Mouse (Mus musculus) limb, embryonic 11.5 days (tissue): ENCODE measurements at regions not wholly inside any gene's neighbourhood (a gene's known extent, or its start where the extent isn't known, plus 50 kb on each side); places are given as distances from the start of the nearest gene placed in this dataset.

Source experiments
- ATAC-seq: fragments of 200-750 bp; cut with Nextera tagmentation; 2 replicates; pipeline ENCODE4 v1.8.0; 2017; ENCODE audit warnings: low read depth; ENCODE audit not compliant: insufficient number of reproducible peaks, low FRiP score, low TSS enrichment
- DNase-seq: peaks from one replicate; pipeline ENCODE4 v3.0.0-alpha.2; 2015; ENCODE audit warnings: low spot score
- H3K27ac ChIP-seq: fragments of 300-500 bp; sonication (generic); replicated peaks from 2 replicates; pipeline ENCODE4 v1.5.1; 2014; ENCODE audit warnings: low read depth, mild to moderate bottlenecking, low read length
- H3K27me3 ChIP-seq: fragments of 300-500 bp; sonication (generic); 2 replicates; pipeline ENCODE4 v1.6.1; 2014; ENCODE audit warnings: mild to moderate bottlenecking, low read length, mixed read lengths; ENCODE audit not compliant: control insufficient read depth, insufficient read depth
- H3K36me3 ChIP-seq: fragments of 300-500 bp; sonication (generic); 2 replicates; pipeline ENCODE4 v1.6.1; 2014; ENCODE audit warnings: mild to moderate bottlenecking, low read length, moderate library complexity, mixed read lengths; ENCODE audit not compliant: control insufficient read depth, insufficient read depth
- H3K4me1 ChIP-seq: fragments of 300-500 bp; sonication (generic); 2 replicates; pipeline ENCODE4 v1.6.1; 2014; ENCODE audit warnings: low read length, mixed read lengths; ENCODE audit not compliant: control insufficient read depth, insufficient read depth
- H3K4me2 ChIP-seq: fragments of 300-500 bp; sonication (generic); 2 replicates; pipeline ENCODE4 v1.6.1; 2014; ENCODE audit warnings: low read depth, mild to moderate bottlenecking, moderate library complexity; ENCODE audit not compliant: severe bottlenecking
- H3K4me3 ChIP-seq: fragments of 300-500 bp; sonication (generic); 2 replicates; pipeline ENCODE4 v1.5.1; 2014; ENCODE audit warnings: low read depth, low read length
- H3K9ac ChIP-seq: fragments of 300-500 bp; sonication (generic); 2 replicates; pipeline ENCODE4 v1.6.1; 2014; ENCODE audit warnings: mild to moderate bottlenecking, low read length
- H3K9me3 ChIP-seq: fragments of 300-500 bp; sonication (generic); 2 replicates; pipeline ENCODE4 v1.6.1; 2016; ENCODE audit warnings: low read length; ENCODE audit not compliant: control insufficient read depth
- WGBS: fragments of 180-500 bp; shearing (Covaris S2); extraction: QIAGEN DNeasy Blood & Tissue Kit; methylation state at CpG from one replicate; pipeline ENCODE4 v1.1.7; 2014; 5-methylcytosine and 5-hydroxymethylcytosine counted together

GRCm38 (mm10) chr10:96336271-96336670, 199.9 kb downstream of the Gm5426 start:
- no peak overlapping the region for H3K27ac ChIP-seq
- no peak for ATAC-seq
- no peaks in the 10 kb centered on the region for H3K27me3 ChIP-seq
- H3K9ac ChIP-seq = no peak overlapping the region
- H3K4me3 ChIP-seq = no peak overlapping the region
- WGBS = 92% methylated on average over 3 of the region's 3 CpGs
- no peaks in the 10 kb centered on the region for H3K9me3 ChIP-seq
- no peak for DNase-seq
- H3K36me3 ChIP-seq = no peaks in the 10 kb centered on the region
- H3K4me1 ChIP-seq = no peaks in the 10 kb centered on the region
- no peak overlapping the region for H3K4me2 ChIP-seq

GRCm38 (mm10) chr10:96337088-96337666, 200.8 kb downstream of the Gm5426 start:
- H3K27ac ChIP-seq = no peak overlapping the region
- no peaks in the 10 kb centered on the region for H3K4me1 ChIP-seq
- H3K27me3 ChIP-seq = no peaks in the 10 kb centered on the region
- ATAC-seq (no peak), DNase-seq (no peak)
- no peaks in the 10 kb centered on the region for H3K36me3 ChIP-seq
- no peak overlapping the region for H3K4me2 ChIP-seq
- no peaks in the 10 kb centered on the region for H3K9me3 ChIP-seq
- 90% methylated on average over 9 of the region's 9 CpGs for WGBS
- no peak overlapping the region for H3K9ac ChIP-seq
- H3K4me3 ChIP-seq = no peak overlapping the region

- 88% methylated on average over 7 of the region's 7 CpGs for WGBS
- H3K4me2 ChIP-seq = no peak overlapping the region
Measured at GRCm38 (mm10) chr10:96337797-96338608, 201.6 kb downstream of the Gm5426 start.

GRCm38 (mm10) chr10:96338609-96338978, 202.2 kb downstream of the Gm5426 start:
- WGBS = 78% methylated on average over 2 of the region's 2 CpGs
- H3K27ac ChIP-seq = no peak overlapping the region
- H3K36me3 ChIP-seq = no peaks in the 10 kb centered on the region
- no peaks in the 10 kb centered on the region for H3K9me3 ChIP-seq
- no peak overlapping the region for H3K4me3 ChIP-seq
- no peak overlapping the region for H3K4me2 ChIP-seq
- H3K9ac ChIP-seq = no peak overlapping the region
- DNase-seq (no peak), ATAC-seq (no peak)
- no peaks in the 10 kb centered on the region for H3K27me3 ChIP-seq
- H3K4me1 ChIP-seq = no peaks in the 10 kb centered on the region

More at GRCm38 (mm10) chr10:96337797-96338608, 201.6 kb downstream of the Gm5426 start:
- no peaks in the 10 kb centered on the region for H3K27me3 ChIP-seq
- no peak overlapping the region for H3K4me3 ChIP-seq
- DNase-seq = no peak
- H3K9ac ChIP-seq = no peak overlapping the region
- H3K4me1 ChIP-seq = no peaks in the 10 kb centered on the region
- no peak for ATAC-seq
- no peak overlapping the region for H3K27ac ChIP-seq
- no peaks in the 10 kb centered on the region for H3K9me3 ChIP-seq
- H3K36me3 ChIP-seq = no peaks in the 10 kb centered on the region

- no peak overlapping the region for H3K4me2 ChIP-seq
- ATAC-seq = no peak
- no peaks in the 10 kb centered on the region for H3K27me3 ChIP-seq
- no peak overlapping the region for H3K9ac ChIP-seq
- no peak for DNase-seq
- no peaks in the 10 kb centered on the region for H3K4me1 ChIP-seq
- no peaks in the 10 kb centered on the region for H3K9me3 ChIP-seq
- H3K4me3 ChIP-seq = no peak overlapping the region
- H3K27ac ChIP-seq = no peak overlapping the region
- no peaks in the 10 kb centered on the region for H3K36me3 ChIP-seq
- WGBS = 88% methylated on average over 3 of the region's 3 CpGs
Measured at GRCm38 (mm10) chr10:96342476-96342875, 206.1 kb downstream of the Gm5426 start.

GRCm38 (mm10) chr10:96343666-96344065, 207.3 kb downstream of the Gm5426 start:
- no peak overlapping the region for H3K27ac ChIP-seq
- H3K4me2 ChIP-seq = no peak overlapping the region
- 86% methylated on average over 2 of the region's 2 CpGs for WGBS
- no peak overlapping the region for H3K9ac ChIP-seq
- no peaks in the 10 kb centered on the region for H3K27me3 ChIP-seq
- H3K4me3 ChIP-seq = no peak overlapping the region
- no peaks in the 10 kb centered on the region for H3K4me1 ChIP-seq
- DNase-seq = no peak
- no peaks in the 10 kb centered on the region for H3K36me3 ChIP-seq
- no peaks in the 10 kb centered on the region for H3K9me3 ChIP-seq
- ATAC-seq = no peak

- no peaks in the 10 kb centered on the region for H3K4me1 ChIP-seq
- no peak overlapping the region for H3K27ac ChIP-seq
- H3K27me3 ChIP-seq = no peaks in the 10 kb centered on the region
- 80% methylated on average over 4 of the region's 4 CpGs for WGBS
- no peak for DNase-seq
- no peak overlapping the region for H3K9ac ChIP-seq
- H3K36me3 ChIP-seq = no peaks in the 10 kb centered on the region
- no peak for ATAC-seq
- H3K4me3 ChIP-seq = no peak overlapping the region
- H3K4me2 ChIP-seq = no peak overlapping the region
- H3K9me3 ChIP-seq = no peaks in the 10 kb centered on the region
Measured at GRCm38 (mm10) chr10:96350692-96351091, 214.3 kb downstream of the Gm5426 start.

GRCm38 (mm10) chr10:96351320-96351719, 214.9 kb downstream of the Gm5426 start:
- 83% methylated on average over 7 of the region's 7 CpGs for WGBS
- H3K27ac ChIP-seq = no peak overlapping the region
- H3K4me2 ChIP-seq = no peak overlapping the region
- H3K9ac ChIP-seq = no peak overlapping the region
- H3K27me3 ChIP-seq = no peaks in the 10 kb centered on the region
- no peak for DNase-seq
- ATAC-seq = no peak
- no peak overlapping the region for H3K4me3 ChIP-seq
- no peaks in the 10 kb centered on the region for H3K9me3 ChIP-seq
- no peaks in the 10 kb centered on the region for H3K4me1 ChIP-seq
- H3K36me3 ChIP-seq = no peaks in the 10 kb centered on the region
